Mouse (Mus musculus): ENCODE data around the gene Ninj2.

Gene Ninj2

DNA sequence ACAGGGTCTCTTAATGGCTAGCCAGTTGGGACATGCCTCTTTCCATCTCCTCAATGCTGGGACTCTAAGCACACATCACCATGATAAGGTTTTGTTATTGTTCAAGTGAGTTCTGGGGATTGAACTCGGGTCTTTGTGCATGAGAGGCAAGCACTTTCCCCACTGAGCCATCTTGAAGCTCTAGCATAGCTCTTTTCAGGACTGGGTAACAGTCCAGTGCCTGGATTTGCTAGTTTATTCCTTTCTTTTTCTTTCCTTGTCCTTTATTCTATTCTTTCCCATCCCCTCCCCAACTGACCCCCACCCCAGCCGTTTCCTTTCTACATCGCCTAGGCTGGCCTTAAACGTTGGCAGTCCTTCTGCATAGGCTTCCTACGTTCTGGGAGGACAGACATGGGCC lies 1.9 kb downstream of the Ninj2 start:
- DNase-seq, result no peak

- DNase-seq, result no peak
Measured at GRCm38 (mm10) chr6:120095501-120095900, 2.4 kb downstream of the Ninj2 start.

GRCm38 (mm10) chr6:120099392-120099791 lies 6.2 kb downstream of the Ninj2 start:
- DNase-seq, result no peak

DNA sequence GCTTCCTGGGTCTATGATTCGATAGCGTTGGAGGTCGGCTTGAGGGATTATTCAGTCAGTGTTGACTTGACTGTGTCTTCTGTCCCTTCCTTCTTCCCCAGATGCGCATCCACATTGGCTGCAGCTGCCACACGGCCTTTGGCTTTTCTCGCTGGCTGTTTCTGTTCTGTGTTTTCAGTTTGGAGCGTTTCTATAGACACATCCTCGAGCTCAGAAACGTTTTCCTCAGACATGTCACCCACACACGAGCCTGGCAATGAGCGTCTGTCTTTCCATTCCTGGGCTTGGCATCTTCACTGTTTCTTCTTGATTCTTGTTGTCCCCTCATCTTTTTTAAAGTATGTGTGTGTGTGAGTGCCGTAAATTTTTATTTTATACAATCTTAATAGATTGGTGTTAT lies 8.1 kb downstream of the Ninj2 start:
- no peak for DNase-seq

DNA sequence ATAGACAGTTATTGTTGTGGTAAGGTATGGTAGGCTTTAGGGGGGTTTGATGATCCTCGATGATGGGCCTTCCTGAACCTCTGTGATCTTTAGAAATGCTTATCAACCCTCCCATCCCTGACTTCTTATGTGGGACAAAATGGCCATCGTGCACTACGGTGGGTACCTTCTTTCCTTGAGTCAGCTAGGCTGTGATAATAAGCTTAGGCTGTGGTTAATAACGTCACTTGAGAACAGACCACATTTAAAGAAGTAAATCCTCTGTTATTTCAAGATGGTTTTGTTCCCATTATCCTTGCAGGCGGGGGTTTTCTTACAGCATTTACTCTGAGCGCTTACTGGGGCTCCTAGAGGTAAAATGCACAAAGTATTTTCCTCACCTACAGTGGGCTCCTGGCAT lies 8.8 kb downstream of the Ninj2 start:
- no peak for DNase-seq

DNA sequence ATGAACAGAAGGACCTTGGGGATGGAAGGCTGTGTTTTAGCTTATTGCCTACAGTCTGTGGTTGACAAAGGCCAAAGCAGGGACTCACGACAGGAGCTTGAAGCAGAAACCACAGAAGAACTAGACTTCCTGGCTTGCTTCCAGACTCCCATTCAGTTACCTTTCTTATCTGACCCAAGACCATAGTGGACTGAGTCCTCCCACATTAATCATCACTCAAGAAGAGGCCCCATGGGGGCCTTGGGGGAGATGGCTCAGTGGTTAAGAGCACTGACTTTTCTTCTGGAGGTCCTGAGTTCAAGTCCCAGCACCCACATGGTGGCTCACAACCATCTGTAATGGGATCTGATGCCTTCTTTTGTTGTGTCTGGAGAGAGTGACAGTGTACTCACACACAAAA lies 10.0 kb downstream of the Ninj2 start:
- no peak for DNase-seq

- no peak for DNase-seq
Measured at GRCm38 (mm10) chr6:120105055-120105454, 11.9 kb downstream of the Ninj2 start.

DNA sequence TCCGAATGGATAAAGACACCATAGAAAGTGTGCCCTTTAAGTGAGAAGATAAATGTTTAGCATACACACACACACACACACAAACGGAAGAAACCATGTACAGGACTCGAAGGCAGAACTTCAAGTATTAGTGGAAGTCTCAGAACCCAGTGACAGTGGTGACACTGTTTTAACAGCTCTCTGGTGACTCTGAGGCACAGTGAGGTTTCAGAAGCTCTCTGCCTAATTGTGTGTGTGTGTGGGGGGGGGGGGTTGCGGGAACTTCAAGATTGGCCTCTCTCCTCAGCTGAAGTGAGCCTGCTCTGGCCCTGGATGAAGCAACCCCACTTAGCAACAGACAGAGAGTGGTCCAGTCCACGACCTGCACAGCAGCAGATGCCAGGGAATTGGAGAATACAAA lies 14.4 kb downstream of the Ninj2 start:
- DNase-seq, result no peak

DNA sequence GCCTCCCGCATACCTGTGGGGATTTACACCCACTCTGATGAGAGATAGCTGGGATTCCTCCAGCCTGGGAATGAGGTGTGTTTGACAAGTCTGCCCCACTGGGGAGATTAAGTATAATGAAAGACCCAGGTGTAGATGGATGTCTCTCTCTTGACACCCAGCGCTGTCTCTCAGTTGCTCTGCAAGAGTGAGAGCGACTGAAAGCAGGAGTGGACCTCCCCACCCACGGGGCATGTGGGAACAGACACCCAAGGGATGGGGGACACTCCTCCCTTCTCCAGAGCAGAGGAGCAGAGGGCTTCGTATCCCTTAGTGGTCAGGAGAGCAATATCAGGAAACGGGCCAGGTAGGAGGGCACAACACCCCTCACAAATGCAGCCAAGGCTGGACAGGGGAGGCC lies 14.9 kb downstream of the Ninj2 start:
- DNase-seq, result no peak

DNA sequence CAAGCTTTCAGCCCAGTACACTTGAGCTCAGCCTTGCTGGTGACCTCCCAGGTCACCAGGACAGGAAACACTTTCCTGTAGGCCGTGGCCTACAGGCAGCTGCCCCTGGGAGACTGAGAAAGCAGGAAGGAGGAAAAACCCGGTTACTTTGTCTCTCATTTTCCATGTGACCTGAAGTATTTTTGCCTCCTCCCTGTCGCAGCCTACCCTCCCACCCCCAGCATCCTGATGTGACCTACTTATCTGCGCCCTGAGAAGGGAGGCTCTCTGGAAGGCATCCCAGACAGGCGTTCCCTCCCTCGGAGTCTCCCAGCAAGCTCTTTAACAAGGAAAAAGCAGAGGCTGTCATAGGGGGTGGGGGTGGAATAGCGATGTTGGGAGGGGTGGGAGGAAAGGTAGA lies 16.0 kb downstream of the Ninj2 start:
- peak; percentile 60 for DNase-seq

DNA sequence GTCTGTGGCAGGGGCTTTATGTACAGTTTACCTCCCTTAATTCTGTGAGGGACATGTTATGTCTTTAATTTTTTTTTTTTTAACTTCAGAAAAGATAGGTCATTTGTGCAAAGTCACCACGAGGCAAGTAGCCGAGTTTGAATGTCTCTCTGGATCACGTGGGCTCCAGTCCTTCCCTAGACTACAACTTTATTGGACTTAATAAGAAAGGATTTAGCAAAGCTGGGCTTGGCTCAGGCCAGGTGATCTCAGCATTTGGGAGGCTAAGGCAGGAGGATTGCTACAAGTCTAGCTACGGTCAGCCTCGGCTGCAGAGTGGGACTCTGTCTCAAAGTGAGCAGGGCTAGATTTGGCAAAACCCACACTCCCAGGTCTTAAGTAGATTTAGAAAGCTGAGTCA lies 16.8 kb downstream of the Ninj2 start:
- DNase-seq, result no peak

- no peak for DNase-seq
Measured at GRCm38 (mm10) chr6:120110738-120111409, 17.7 kb downstream of the Ninj2 start.

- no peak for DNase-seq
Measured at GRCm38 (mm10) chr6:120111410-120111783, 18.2 kb downstream of the Ninj2 start.

GRCm38 (mm10) chr6:120111984-120112803 lies 19.0 kb downstream of the Ninj2 start:
- DNase-seq, result peak; percentile 55

DNA sequence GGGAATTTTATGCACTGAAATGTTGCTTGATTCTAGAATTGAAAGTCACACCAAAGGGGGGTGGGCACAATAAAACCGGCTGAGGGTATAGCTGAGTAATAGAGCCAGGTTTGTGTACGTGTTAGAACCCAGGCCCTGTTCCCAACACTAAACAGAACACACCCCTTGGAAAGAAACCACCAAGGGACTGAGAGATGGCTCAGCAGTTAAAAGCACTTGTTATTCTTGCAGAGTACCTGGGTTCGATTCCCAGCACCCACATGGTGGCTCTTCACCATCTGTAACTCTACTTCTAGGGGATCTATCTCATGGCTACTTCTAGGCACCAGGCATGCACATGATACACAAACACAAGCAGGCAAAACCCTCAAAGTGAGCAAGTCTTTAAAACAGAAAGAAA lies 20.7 kb downstream of the Ninj2 start:
- DNase-seq, result no peak

DNA sequence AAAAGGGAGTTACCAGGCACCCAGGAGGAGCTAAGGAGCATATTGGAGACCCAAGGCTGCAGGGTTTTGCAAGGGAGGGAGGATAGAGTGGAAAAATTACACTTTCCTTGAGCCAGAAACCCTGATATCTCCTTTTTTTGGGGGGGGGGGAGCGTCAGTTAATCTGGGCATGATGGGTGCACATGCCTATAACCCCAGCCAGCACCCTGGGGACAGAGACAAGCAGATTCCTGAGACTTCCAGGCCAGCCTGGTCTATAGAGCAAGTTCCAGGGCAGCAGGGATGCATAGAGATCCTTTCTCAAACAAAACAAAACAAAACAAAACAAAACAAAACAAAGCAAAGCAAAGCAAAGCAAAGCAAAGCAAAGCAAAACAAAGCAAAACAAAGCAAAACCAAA lies 21.1 kb downstream of the Ninj2 start:
- DNase-seq, result no peak

- peak; percentile 55 for DNase-seq
Measured at GRCm38 (mm10) chr6:120114698-120115097, 21.5 kb downstream of the Ninj2 start.

DNA sequence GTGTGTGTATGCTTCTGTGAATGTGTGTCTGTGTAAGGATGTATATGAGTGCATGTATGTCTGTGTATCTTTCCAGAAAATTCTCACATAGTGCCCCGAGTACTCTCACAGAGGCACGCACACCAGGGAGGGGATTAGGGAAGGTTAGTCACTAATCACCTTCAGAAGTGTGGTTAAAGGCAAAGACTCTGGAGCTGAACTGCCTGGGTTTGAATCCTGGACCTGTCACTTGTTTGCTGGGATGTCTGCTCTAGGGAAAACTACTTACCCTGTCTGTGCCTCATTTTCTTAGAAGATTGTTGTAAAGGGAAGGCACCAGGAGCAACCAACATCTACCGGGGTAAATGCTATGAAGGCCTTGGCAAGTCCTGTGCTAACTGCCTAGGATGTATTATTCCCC lies 22.3 kb downstream of the Ninj2 start:
- DNase-seq, result no peak

DNA sequence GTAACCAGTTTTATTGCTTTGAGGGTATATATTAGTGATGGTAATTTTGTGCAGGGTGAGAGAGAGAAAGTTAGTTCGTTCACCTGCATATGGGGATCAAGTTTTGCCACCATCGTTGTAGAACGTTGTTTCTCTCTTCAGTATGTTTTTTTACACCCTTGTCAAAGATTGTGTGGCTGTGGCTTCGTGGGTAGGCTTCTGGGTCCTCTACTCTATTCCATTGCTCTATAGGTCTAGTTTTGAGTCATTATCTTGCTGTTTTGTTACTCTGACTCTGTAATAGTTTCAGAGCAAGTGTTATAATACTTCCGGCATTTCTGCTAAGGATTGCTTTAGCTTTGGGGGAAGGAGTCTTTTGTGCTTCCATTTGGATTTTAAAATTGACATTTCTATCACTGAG lies 26.7 kb downstream of the Ninj2 start:
- no peak for DNase-seq

DNA sequence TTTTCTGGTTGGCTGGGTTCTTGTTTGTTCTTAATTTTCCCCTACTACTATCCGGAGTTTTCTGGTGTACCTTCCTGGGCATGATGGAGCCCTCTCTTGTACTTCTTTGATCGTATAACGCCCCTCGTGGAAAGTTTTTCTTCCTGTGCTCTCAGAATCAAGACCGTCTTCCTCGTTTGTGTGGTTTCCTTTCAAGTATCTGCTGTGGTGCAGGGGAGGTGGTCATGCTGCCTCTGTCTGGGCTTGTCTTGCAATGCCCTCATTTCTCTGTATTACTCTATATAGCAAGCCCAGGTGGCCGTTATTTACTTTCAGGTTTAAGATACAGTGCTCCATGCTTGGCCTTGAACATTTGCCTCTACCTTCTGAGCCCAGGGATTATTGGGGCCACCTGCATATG lies 31.5 kb downstream of the Ninj2 start:
- DNase-seq, result no peak

- no peak for DNase-seq
Measured at GRCm38 (mm10) chr6:120126456-120126855, 33.3 kb downstream of the Ninj2 start.

DNA sequence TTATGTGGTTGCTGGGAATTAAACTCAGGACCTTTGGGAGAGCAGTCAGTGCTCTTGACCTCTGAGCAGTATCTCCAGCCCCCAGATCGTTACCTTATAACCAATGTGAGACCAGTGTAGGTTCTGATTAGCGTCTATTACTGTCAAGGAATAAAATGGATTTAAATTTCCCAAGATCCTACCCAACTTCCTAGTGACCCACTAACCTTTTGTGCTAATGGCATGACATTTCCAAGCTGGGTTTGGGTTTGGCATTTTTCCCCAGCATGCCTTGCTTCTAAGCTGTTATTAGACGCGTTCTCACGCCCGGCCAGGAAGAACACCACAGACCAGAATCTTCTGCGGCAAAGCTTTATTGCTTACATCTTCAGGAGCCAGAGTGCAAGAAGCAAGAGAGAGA lies 34.2 kb downstream of the Ninj2 start:
- DNase-seq, result no peak

DNA sequence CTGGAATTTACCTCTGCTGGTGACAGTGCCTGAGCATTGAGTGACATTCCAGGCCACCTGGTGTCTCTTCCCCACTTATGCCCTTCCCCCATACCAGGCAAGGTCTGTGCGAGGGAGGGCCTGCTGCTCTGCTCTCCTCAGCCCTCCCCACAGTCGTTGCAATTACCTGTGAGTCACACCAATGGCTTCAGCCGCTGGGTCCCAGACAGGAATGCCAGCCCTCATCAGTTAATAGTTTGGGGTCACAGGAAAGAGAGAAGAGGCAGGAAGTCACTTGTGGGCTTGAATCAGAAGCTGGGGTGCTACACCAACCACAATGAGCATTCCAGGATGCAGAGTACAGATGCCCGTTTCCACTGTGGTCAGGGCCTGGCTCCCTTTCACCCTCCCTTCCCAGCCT lies 41.6 kb downstream of the Ninj2 start:
- no peak for DNase-seq

GRCm38 (mm10) chr6:120145439-120145838 lies 52.3 kb downstream of the Ninj2 start:
- DNase-seq, result peak; percentile 34

- DNase-seq, result peak; percentile 40
Measured at GRCm38 (mm10) chr6:120146676-120147075, 53.5 kb downstream of the Ninj2 start.

Data from kidney, adult 18-20 months (tissue).